Mouse (Mus musculus): Measurements from ENCODE around the gene Ubxn7. TPM values are rescaled to one million over a fixed set of nuclear protein-coding genes. Genes with fewer than 3 reads are reported as not detected.
A peak's percentile ranks its signal among the peaks of the same experiment; 100 is the strongest.

Ubxn7 gene
- polyA plus RNA-seq, 1 experiment from 2014 or later, result 8.0 TPM

- no peaks in the 10 kb centered on the region for H3K27me3 ChIP-seq (ENCODE audit: control insufficient read depth, insufficient read depth, low read length)
- no peaks in the 10 kb centered on the region for H3K4me1 ChIP-seq (replicated peaks; ENCODE audit: control insufficient read depth, insufficient read depth)
- DNase-seq (ENCODE audit: low spot score) (no peak), ATAC-seq (ENCODE audit: low FRiP score, low TSS enrichment) (no peak)
- no peak overlapping the region for H3K27ac ChIP-seq (replicated peaks)
- H3K9me3 ChIP-seq (ENCODE audit: control insufficient read depth, low read length), result no peaks in the 10 kb centered on the region
- no peaks in the 10 kb centered on the region for H3K36me3 ChIP-seq (ENCODE audit: control insufficient read depth, insufficient read depth, low read length)
- WGBS, result 70% methylated on average over 4 of the region's 4 CpGs
- TF ChIP-seq CTCF (IDR thresholded peaks at IDR 0.05; ENCODE audit: low read depth), result no peak
- no peak for TF ChIP-seq EP300 (optimal IDR thresholded peaks at IDR 0.05)
- no peak overlapping the region for H3K9ac ChIP-seq (ENCODE audit: low read length)
- no peak overlapping the region for H3K4me2 ChIP-seq (replicated peaks; ENCODE audit: low read depth)
- no peak overlapping the region for H3K4me3 ChIP-seq (ENCODE audit: low read depth, low read length)
Measured at GRCm38 (mm10) chr16:32311970-32312369, 20.1 kb upstream of the Ubxn7 start.

- TF ChIP-seq CTCF (IDR thresholded peaks at IDR 0.05; ENCODE audit: low read depth) (no peak), EP300 (optimal IDR thresholded peaks at IDR 0.05) (no peak)
- no peak overlapping the region for H3K4me2 ChIP-seq (replicated peaks; ENCODE audit: low read depth)
- WGBS, result 38% methylated on average over 5 of the region's 5 CpGs
- H3K27ac ChIP-seq (replicated peaks), result no peak overlapping the region
- no peaks in the 10 kb centered on the region for H3K27me3 ChIP-seq (ENCODE audit: control insufficient read depth, insufficient read depth, low read length)
- ATAC-seq (ENCODE audit: low FRiP score, low TSS enrichment), result no peak
- no peak for DNase-seq (ENCODE audit: low spot score)
- no peaks in the 10 kb centered on the region for H3K4me1 ChIP-seq (replicated peaks; ENCODE audit: control insufficient read depth, insufficient read depth)
- no peaks in the 10 kb centered on the region for H3K36me3 ChIP-seq (ENCODE audit: control insufficient read depth, insufficient read depth, low read length)
- H3K4me3 ChIP-seq (ENCODE audit: low read depth, low read length), result no peak overlapping the region
- H3K9ac ChIP-seq (ENCODE audit: low read length), result no peak overlapping the region
- no peaks in the 10 kb centered on the region for H3K9me3 ChIP-seq (ENCODE audit: control insufficient read depth, low read length)
Measured at GRCm38 (mm10) chr16:32312386-32312785, 19.7 kb upstream of the Ubxn7 start.

GRCm38 (mm10) chr16:32312859-32313258 is 19.2 kb upstream of the Ubxn7 start:
- Histone ChIP-seq H3K27me3 (ENCODE audit: control insufficient read depth, insufficient read depth, low read length) (no peaks in the 10 kb centered on the region), H3K36me3 (ENCODE audit: control insufficient read depth, insufficient read depth, low read length) (no peaks in the 10 kb centered on the region), H3K9me3 (ENCODE audit: control insufficient read depth, low read length) (no peaks in the 10 kb centered on the region), H3K4me1 (replicated peaks; ENCODE audit: control insufficient read depth, insufficient read depth) (no peaks in the 10 kb centered on the region), H3K27ac (replicated peaks) (no peak overlapping the region), H3K4me2 (replicated peaks; ENCODE audit: low read depth) (no peak overlapping the region), H3K4me3 (ENCODE audit: low read depth, low read length) (no peak overlapping the region), H3K9ac (ENCODE audit: low read length) (no peak overlapping the region)
- WGBS, result 65% methylated on average over 4 of the region's 4 CpGs
- no peak for DNase-seq (ENCODE audit: low spot score)
- ATAC-seq (ENCODE audit: low FRiP score, low TSS enrichment), result no peak
- TF ChIP-seq CTCF (IDR thresholded peaks at IDR 0.05; ENCODE audit: low read depth) (no peak), EP300 (optimal IDR thresholded peaks at IDR 0.05) (no peak)

GRCm38 (mm10) chr16:32316601-32317000 is 15.5 kb upstream of the Ubxn7 start:
- Histone ChIP-seq H3K27me3 (ENCODE audit: control insufficient read depth, insufficient read depth, low read length) (no peaks in the 10 kb centered on the region), H3K4me2 (replicated peaks; ENCODE audit: low read depth) (no peak overlapping the region), H3K36me3 (ENCODE audit: control insufficient read depth, insufficient read depth, low read length) (no peaks in the 10 kb centered on the region), H3K9ac (ENCODE audit: low read length) (no peak overlapping the region), H3K27ac (replicated peaks) (no peak overlapping the region), H3K4me1 (replicated peaks; ENCODE audit: control insufficient read depth, insufficient read depth) (no peaks in the 10 kb centered on the region), H3K4me3 (ENCODE audit: low read depth, low read length) (no peak overlapping the region), H3K9me3 (ENCODE audit: control insufficient read depth, low read length) (no peaks in the 10 kb centered on the region)
- no peak for DNase-seq (ENCODE audit: low spot score)
- WGBS, result 82% methylated on average over 2 of the region's 2 CpGs
- ATAC-seq (ENCODE audit: low FRiP score, low TSS enrichment), result no peak
- TF ChIP-seq CTCF (IDR thresholded peaks at IDR 0.05; ENCODE audit: low read depth), result no peak
- TF ChIP-seq EP300 (optimal IDR thresholded peaks at IDR 0.05), result no peak

GRCm38 (mm10) chr16:32323953-32324352 is 8.1 kb upstream of the Ubxn7 start:
- Histone ChIP-seq H3K4me1 (replicated peaks; ENCODE audit: control insufficient read depth, insufficient read depth) (no peaks in the 10 kb centered on the region), H3K27me3 (ENCODE audit: control insufficient read depth, insufficient read depth, low read length) (no peaks in the 10 kb centered on the region), H3K4me2 (replicated peaks; ENCODE audit: low read depth) (no peak overlapping the region), H3K9ac (ENCODE audit: low read length) (no peak overlapping the region), H3K36me3 (ENCODE audit: control insufficient read depth, insufficient read depth, low read length) (no peaks in the 10 kb centered on the region), H3K4me3 (ENCODE audit: low read depth, low read length) (no peak overlapping the region), H3K9me3 (ENCODE audit: control insufficient read depth, low read length) (no peaks in the 10 kb centered on the region), H3K27ac (replicated peaks) (no peak overlapping the region)
- no peak for ATAC-seq (ENCODE audit: low FRiP score, low TSS enrichment)
- TF ChIP-seq CTCF (IDR thresholded peaks at IDR 0.05; ENCODE audit: low read depth) (no peak), EP300 (optimal IDR thresholded peaks at IDR 0.05) (no peak)
- WGBS, result 25% methylated on average over 7 of the region's 7 CpGs
- DNase-seq (ENCODE audit: low spot score), result peak; percentile 38

- Histone ChIP-seq H3K4me3 (ENCODE audit: low read depth, low read length) (peak overlapping the region; percentile 97; the same call in 1 of the 2 replicates), H3K4me2 (replicated peaks; ENCODE audit: low read depth) (peak overlapping the region; percentile 71), H3K27me3 (ENCODE audit: control insufficient read depth, insufficient read depth, low read length) (no peaks in the 10 kb centered on the region), H3K9me3 (ENCODE audit: control insufficient read depth, low read length) (no peaks in the 10 kb centered on the region), H3K4me1 (replicated peaks; ENCODE audit: control insufficient read depth, insufficient read depth) (no peaks in the 10 kb centered on the region), H3K36me3 (ENCODE audit: control insufficient read depth, insufficient read depth, low read length) (no peaks in the 10 kb centered on the region), H3K27ac (replicated peaks) (no peak overlapping the region), H3K9ac (ENCODE audit: low read length) (no peak overlapping the region)
- no peak for DNase-seq (ENCODE audit: low spot score)
- TF ChIP-seq EP300 (optimal IDR thresholded peaks at IDR 0.05) (no peak), CTCF (IDR thresholded peaks at IDR 0.05; ENCODE audit: low read depth) (no peak)
- 41% methylated on average over 9 of the region's 9 CpGs for WGBS
- no peak for ATAC-seq (ENCODE audit: low FRiP score, low TSS enrichment)
Measured at GRCm38 (mm10) chr16:32330876-32331670, 984 bp upstream of the Ubxn7 start.

Measured in stomach, postnatal 0 days (tissue).